Mouse (Mus musculus) hindbrain, embryonic 14.5 days (tissue): ENCODE results near the gene Raph1. TPM values are rescaled to one million over a fixed set of nuclear protein-coding genes. Genes with fewer than 3 reads are reported as not detected.
"Not testable (repeated sequence)": the region's sequence is repeated elsewhere in the genome, so short reads cannot be mapped to it uniquely, and the experiment has no call there.

Experiments used
- ATAC-seq: fragments of 200-750 bp; cut with Nextera tagmentation; 2 replicates; pipeline ENCODE4 v1.8.0; 2017; ENCODE audit warnings: moderate number of reproducible peaks, mild to moderate bottlenecking, moderate TSS enrichment, moderate library complexity; ENCODE audit not compliant: low FRiP score
- DNase-seq: peaks from one replicate; pipeline ENCODE4 v3.0.0-alpha.2; 2015; ENCODE audit warnings: low spot score
- H3K27ac ChIP-seq: fragments of 300-500 bp; sonication (generic); 2 replicates; pipeline ENCODE4 v1.5.1; 2014; ENCODE audit warnings: mild to moderate bottlenecking, moderate library complexity
- H3K27me3 ChIP-seq: fragments of 300-500 bp; sonication (generic); 2 replicates; pipeline ENCODE4 v1.6.1; 2014; ENCODE audit warnings: mild to moderate bottlenecking, low read length, mixed read lengths; ENCODE audit not compliant: control insufficient read depth, insufficient read depth
- H3K36me3 ChIP-seq: fragments of 300-500 bp; sonication (generic); replicated peaks from 2 replicates; pipeline ENCODE4 v1.6.1; 2014; ENCODE audit not compliant: control insufficient read depth, insufficient read depth
- H3K4me1 ChIP-seq: fragments of 300-500 bp; sonication (generic); replicated peaks from 2 replicates; pipeline ENCODE4 v1.6.1; 2014; ENCODE audit warnings: antibody characterized with exemption, low read length, mixed read lengths; ENCODE audit not compliant: control insufficient read depth, insufficient read depth
- H3K4me2 ChIP-seq: fragments of 300-500 bp; sonication (generic); replicated peaks from 2 replicates; pipeline ENCODE4 v1.6.1; 2014; ENCODE audit warnings: mild to moderate bottlenecking, moderate library complexity
- H3K4me3 ChIP-seq: fragments of 300-500 bp; sonication (generic); replicated peaks from 2 replicates; pipeline ENCODE4 v1.5.1; 2014; ENCODE audit warnings: mild to moderate bottlenecking, low read length
- H3K9ac ChIP-seq: fragments of 300-500 bp; sonication (generic); 2 replicates; pipeline ENCODE4 v1.6.1; 2014
- H3K9me3 ChIP-seq: fragments of 300-500 bp; sonication (generic); 2 replicates; pipeline ENCODE4 v1.6.1; 2016; ENCODE audit warnings: low read length; ENCODE audit not compliant: control insufficient read depth
- WGBS: fragments of 180-500 bp; shearing (Covaris S2); extraction: QIAGEN DNeasy Blood & Tissue Kit; methylation state at CpG from one replicate; pipeline ENCODE4 v1.1.7; 2014; 5-methylcytosine and 5-hydroxymethylcytosine counted together
- polyA plus RNA-seq: library from polyadenylated mRNA; unstranded; fragments of >200 nt; fragmentation: Nextera tagmentation; extraction: Ambion mirVana; gene quantifications from 2 replicates; pipeline ENCODE4 v1.2.1, GENCODE M21; 2014

The Raph1 gene
- polyA plus RNA-seq, 1 experiment from 2014 or later, result 34.9 TPM

- Histone ChIP-seq H3K4me3 (no peak overlapping the region), H3K27me3 (no peaks in the 10 kb centered on the region), H3K4me2 (no peak overlapping the region), H3K36me3 (peaks cover 62% of the 10 kb centered on the region), H3K4me1 (no peaks in the 10 kb centered on the region), H3K9me3 (no peaks in the 10 kb centered on the region), H3K9ac (no peak overlapping the region), H3K27ac (no peak overlapping the region)
- ATAC-seq (no peak), DNase-seq (no peak)
- 47% methylated on average over 1 of the region's 1 CpGs for WGBS
Observed at GRCm38 (mm10) chr1:60481561-60481960, 85.3 kb downstream of the Raph1 start.

GRCm38 (mm10) chr1:60470541-60470940 lies 96.4 kb downstream of the Raph1 start:
- Histone ChIP-seq H3K4me1 (no peaks in the 10 kb centered on the region), H3K4me3 (no peak overlapping the region), H3K36me3 (peaks cover 36% of the 10 kb centered on the region), H3K27ac (no peak overlapping the region), H3K4me2 (no peak overlapping the region), H3K9ac (no peak overlapping the region), H3K9me3 (no peaks in the 10 kb centered on the region), H3K27me3 (no peaks in the 10 kb centered on the region)
- 94% methylated on average over 7 of the region's 7 CpGs for WGBS
- no peak for ATAC-seq
- DNase-seq, result no peak

- Histone ChIP-seq H3K4me3 (no peak overlapping the region), H3K36me3 (peaks cover 45% of the 10 kb centered on the region), H3K4me2 (no peak overlapping the region), H3K4me1 (no peaks in the 10 kb centered on the region), H3K9ac (no peak overlapping the region), H3K27ac (no peak overlapping the region), H3K27me3 (no peaks in the 10 kb centered on the region), H3K9me3 (no peaks in the 10 kb centered on the region)
- ATAC-seq (no peak), DNase-seq (no peak)
- 87% methylated on average over 2 of the region's 2 CpGs for WGBS
Observed at GRCm38 (mm10) chr1:60469491-60469890, 97.4 kb downstream of the Raph1 start.

- Histone ChIP-seq H3K36me3 (peaks cover 61% of the 10 kb centered on the region; the same call in 1 of the 2 replicates), H3K4me3 (no peak overlapping the region), H3K4me1 (no peaks in the 10 kb centered on the region), H3K9me3 (no peaks in the 10 kb centered on the region), H3K9ac (no peak overlapping the region), H3K4me2 (no peak overlapping the region), H3K27ac (no peak overlapping the region), H3K27me3 (no peaks in the 10 kb centered on the region)
- ATAC-seq (no peak), DNase-seq (no peak)
- 81% methylated on average over 1 of the region's 1 CpGs for WGBS
Observed at GRCm38 (mm10) chr1:60460623-60461022, 106.3 kb downstream of the Raph1 start.

GRCm38 (mm10) chr1:60449896-60450295 lies 117.0 kb downstream of the Raph1 start:
- DNase-seq (no peak), ATAC-seq (no peak)
- Histone ChIP-seq H3K27ac (no peak overlapping the region), H3K36me3 (peaks cover 54% of the 10 kb centered on the region), H3K4me3 (no peak overlapping the region), H3K9me3 (no peaks in the 10 kb centered on the region), H3K4me2 (no peak overlapping the region), H3K9ac (no peak overlapping the region), H3K4me1 (no peaks in the 10 kb centered on the region), H3K27me3 (no peaks in the 10 kb centered on the region)
- WGBS, result 41% methylated on average over 1 of the region's 1 CpGs

GRCm38 (mm10) chr1:60447067-60447466 lies 119.8 kb downstream of the Raph1 start:
- no peaks in the 10 kb centered on the region for H3K4me1 ChIP-seq
- no peak for DNase-seq
- no peak overlapping the region for H3K9ac ChIP-seq
- peaks cover 45% of the 10 kb centered on the region for H3K36me3 ChIP-seq
- WGBS, result 82% methylated on average over 12 of the region's 12 CpGs
- H3K4me3 ChIP-seq, result no peak overlapping the region
- no peak overlapping the region for H3K4me2 ChIP-seq
- no peaks in the 10 kb centered on the region for H3K9me3 ChIP-seq
- H3K27me3 ChIP-seq, result no peaks in the 10 kb centered on the region
- ATAC-seq, result no peak
- H3K27ac ChIP-seq, result no peak overlapping the region

- H3K9ac ChIP-seq, H3K4me2 ChIP-seq, ATAC-seq, DNase-seq, H3K4me3 ChIP-seq, H3K9me3 ChIP-seq, H3K4me1 ChIP-seq, H3K27me3 ChIP-seq, H3K27ac ChIP-seq: not testable (repeated sequence)
- 90% methylated on average over 5 of the region's 5 CpGs for WGBS
- H3K36me3 ChIP-seq, result peaks cover 44% of the 10 kb centered on the region
Observed at GRCm38 (mm10) chr1:60441438-60441837, 125.5 kb downstream of the Raph1 start.

- Histone ChIP-seq H3K9ac (no peak overlapping the region), H3K4me3 (no peak overlapping the region), H3K9me3 (no peaks in the 10 kb centered on the region), H3K4me2 (no peak overlapping the region), H3K27ac (no peak overlapping the region), H3K27me3 (no peaks in the 10 kb centered on the region), H3K36me3 (peaks cover 11% of the 10 kb centered on the region), H3K4me1 (no peaks in the 10 kb centered on the region)
- WGBS, result 16% methylated on average over 1 of the region's 1 CpGs
- DNase-seq (no peak), ATAC-seq (no peak)
Observed at GRCm38 (mm10) chr1:60432497-60432896, 134.4 kb downstream of the Raph1 start.
